Mouse (Mus musculus) lung, adult 2 months (tissue): ENCODE results near the gene Thra. TPM values are rescaled to one million over a fixed set of nuclear protein-coding genes. Genes with fewer than 3 reads are reported as not detected.

Experiments
- DNase-seq: peaks from one replicate; pipeline ENCODE4 v3.0.0; 2022
- H3K4me1 ChIP-seq: fragments of 200-500 bp; 2 replicates; pipeline ENCODE4 v1.6.1; 2011; ENCODE audit warnings: low read length; ENCODE audit not compliant: control insufficient read depth, insufficient read depth
- H3K4me3 ChIP-seq: fragments of 200-500 bp; replicated peaks from 2 replicates; pipeline ENCODE3; 2011; ENCODE audit warnings: low read depth, mild to moderate bottlenecking, control low read depth, low read length; ENCODE audit errors: extremely low read depth
- CTCF ChIP-seq: fragments of 200-500 bp; IDR thresholded peaks from 2 replicates; pipeline ENCODE4 v1.5.1; 2011; ENCODE audit warnings: mild to moderate bottlenecking, low read length, control low read depth; ENCODE audit not compliant: insufficient read depth
- POLR2A ChIP-seq: fragments of 200-500 bp; IDR thresholded peaks from 2 replicates; pipeline ENCODE4 v1.6.1; 2011; ENCODE audit warnings: low read depth, mild to moderate bottlenecking, control low read depth, low read length, borderline replicate concordance; ENCODE audit errors: extremely low read depth
- WGBS: fragments of 180-500 bp; shearing (Covaris S2); methylation state at CpG from one replicate; pipeline ENCODE4 v1.1.7; 2018; 5-methylcytosine and 5-hydroxymethylcytosine counted together
- polyA plus RNA-seq: library from polyadenylated mRNA; depleted of rRNA; stranded (reverse); fragments of >200 nt; gene quantifications from 2 replicates; pipeline ENCODE4 v1.2.3, GENCODE M21; 2012

The Thra gene
- polyA plus RNA-seq, 1 experiment, result 142 TPM

DNA sequence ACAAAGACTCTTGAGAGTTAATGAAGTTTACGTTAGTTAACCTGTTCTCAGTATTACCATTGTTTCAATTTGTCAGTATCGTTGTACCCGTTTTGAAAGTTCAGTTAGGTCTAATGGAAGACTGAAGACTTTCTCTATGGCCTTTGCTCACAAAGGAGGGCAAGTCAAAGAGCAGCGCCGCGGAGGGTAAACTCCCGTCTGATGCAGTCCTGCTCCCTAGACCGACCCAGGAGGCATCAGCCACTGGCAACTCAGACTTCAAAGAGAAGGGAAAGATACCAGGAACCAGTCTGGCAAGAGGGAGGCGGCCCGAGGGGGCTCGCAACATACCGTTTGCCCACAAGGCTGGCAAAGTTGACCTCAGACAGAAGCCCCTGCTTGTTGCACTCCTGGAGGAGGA, 26.7 kb upstream of the Thra start:
- WGBS, result 74% methylated on average over 12 of the region's 12 CpGs
- no peak for DNase-seq
- Histone ChIP-seq H3K4me1 (peaks cover 23% of the 10 kb centered on the region), H3K4me3 (no peak overlapping the region)
- TF ChIP-seq CTCF, result no peak
- no peak for TF ChIP-seq POLR2A

DNA sequence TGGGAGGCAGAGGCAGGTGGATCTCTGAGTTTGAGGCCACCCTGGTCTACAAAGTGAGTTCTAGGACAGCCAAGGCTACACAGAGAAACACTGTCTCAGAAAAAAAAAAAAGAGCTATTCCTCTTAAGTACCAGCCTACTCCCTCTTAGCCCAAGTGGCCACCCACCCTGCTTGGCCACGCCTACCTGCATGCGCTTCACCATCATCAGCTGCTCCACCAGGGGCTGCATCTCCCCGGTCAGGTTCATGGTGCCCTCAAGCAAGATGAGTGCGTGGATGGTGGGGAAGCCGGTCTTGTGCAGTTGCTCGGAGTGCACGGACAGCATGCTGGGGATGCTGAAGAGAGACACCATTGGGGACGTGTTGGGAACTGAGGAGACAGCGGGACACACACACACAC, 24.5 kb upstream of the Thra start:
- no peak for TF ChIP-seq CTCF
- 92% methylated on average over 9 of the region's 9 CpGs for WGBS
- no peak overlapping the region for H3K4me3 ChIP-seq
- H3K4me1 ChIP-seq, result peaks cover 4% of the 10 kb centered on the region; the same call in 1 of the 2 replicates
- no peak for DNase-seq

DNA sequence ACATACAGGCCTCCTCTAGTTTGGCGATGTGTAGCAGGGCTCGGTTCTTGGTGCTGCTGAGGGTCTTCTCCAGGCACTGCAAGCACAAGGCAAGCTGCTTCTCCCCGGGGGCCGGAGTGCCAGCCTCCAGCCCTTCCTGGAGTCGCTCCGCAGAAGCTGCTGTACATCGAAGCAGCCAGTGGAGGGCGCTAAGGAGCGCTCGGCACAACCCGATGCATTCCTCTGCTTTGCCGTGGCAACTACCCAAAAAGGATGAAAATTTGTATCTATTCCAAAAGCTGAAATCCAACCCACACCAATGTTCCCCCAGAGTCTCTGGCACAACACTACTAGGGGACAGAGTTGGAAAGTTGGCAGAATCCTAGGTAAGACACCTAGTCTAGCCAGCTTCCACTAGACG, 22.5 kb upstream of the Thra start:
- peak; percentile 70 for DNase-seq
- peaks cover 14% of the 10 kb centered on the region for H3K4me1 ChIP-seq
- H3K4me3 ChIP-seq, result no peak overlapping the region
- TF ChIP-seq CTCF (peak; percentile 84), POLR2A (no peak)
- WGBS, result 20% methylated on average over 13 of the region's 13 CpGs

DNA sequence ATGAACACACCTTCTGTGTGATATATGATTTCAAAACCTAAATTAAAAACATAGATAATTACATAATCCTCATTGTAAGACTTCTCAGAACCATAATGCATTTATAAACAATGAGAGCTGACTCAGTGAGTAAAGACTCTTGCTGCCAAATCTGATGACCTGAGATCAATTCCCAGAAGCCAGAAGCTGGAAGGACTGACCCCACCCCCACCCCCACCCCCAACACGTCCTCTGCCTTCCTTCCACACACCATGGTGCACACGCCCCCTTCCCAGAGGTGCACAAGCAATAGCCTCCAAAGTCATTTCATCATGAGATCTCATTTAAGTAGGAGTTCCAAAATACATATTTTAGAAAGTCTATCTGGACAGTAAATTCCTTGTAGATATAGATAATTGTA, 19.7 kb upstream of the Thra start:
- Histone ChIP-seq H3K4me1 (peaks cover 14% of the 10 kb centered on the region), H3K4me3 (no peak overlapping the region)
- 38% methylated on average over 2 of the region's 2 CpGs for WGBS
- no peak for DNase-seq
- no peak for TF ChIP-seq CTCF
- no peak for TF ChIP-seq POLR2A

DNA sequence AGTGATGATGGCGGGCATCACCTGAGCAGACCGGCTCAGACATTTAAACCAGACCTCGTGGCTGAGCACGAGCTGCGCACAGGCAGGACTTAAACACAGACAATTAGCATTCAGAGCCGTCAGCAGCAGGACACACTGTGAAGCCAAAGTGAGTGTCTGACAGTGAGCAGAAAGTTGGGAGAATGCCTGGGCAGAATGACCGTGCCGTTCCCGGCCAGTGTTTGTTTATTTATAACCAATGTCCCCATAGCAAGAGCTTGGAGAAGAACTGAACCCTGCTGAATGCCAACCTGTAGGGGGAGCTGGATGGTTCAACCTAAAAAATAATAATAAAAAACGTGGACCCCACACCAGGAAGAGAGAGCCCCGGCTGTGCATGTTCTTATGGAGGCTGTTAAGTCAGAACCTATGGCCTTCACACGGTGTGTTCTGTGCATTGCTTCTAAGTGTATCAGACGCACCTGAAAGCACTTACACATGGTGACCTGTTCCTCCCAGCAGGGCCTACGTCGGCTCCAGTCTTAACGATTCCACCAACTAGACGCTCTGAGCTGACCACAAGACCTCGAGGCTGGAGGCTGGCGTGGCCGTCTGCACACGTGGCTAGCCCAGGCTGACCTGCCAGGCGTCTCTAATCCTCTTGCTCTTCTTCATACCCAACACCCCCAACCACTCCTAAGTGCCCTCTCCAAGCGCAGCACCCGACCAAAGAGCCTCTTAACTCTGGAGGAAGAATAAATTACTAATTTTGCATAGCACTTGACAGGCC, 18.8 kb upstream of the Thra start:
- peak; percentile 33; the same call in 1 of the 2 replicates for TF ChIP-seq POLR2A
- peak; percentile 28 for TF ChIP-seq CTCF
- Histone ChIP-seq H3K4me1 (peaks cover 14% of the 10 kb centered on the region), H3K4me3 (no peak overlapping the region)
- 35% methylated on average over 24 of the region's 24 CpGs for WGBS
- DNase-seq, result peak; percentile 61

DNA sequence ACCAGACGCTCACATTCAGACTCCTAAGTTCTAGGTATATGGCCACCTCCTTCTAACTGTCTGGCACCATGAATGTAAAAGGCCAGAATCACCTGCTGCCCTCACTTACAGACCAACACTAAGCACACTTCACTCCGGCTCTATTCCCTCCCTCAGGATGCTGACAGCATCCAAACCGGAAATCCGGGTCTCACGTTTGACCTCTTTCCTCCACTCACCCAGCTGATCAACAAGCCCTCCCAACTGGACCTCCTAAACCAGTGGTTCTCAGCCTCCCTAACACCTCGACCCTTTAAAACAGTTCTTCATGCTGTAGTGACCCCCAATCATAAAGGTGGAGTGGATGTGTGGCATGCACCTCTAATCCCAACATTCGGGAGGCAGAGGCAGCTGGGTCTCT, 17.3 kb upstream of the Thra start:
- no peak for DNase-seq
- Histone ChIP-seq H3K4me1 (peaks cover 12% of the 10 kb centered on the region), H3K4me3 (no peak overlapping the region)
- TF ChIP-seq POLR2A, result no peak
- 37% methylated on average over 7 of the region's 7 CpGs for WGBS

DNA sequence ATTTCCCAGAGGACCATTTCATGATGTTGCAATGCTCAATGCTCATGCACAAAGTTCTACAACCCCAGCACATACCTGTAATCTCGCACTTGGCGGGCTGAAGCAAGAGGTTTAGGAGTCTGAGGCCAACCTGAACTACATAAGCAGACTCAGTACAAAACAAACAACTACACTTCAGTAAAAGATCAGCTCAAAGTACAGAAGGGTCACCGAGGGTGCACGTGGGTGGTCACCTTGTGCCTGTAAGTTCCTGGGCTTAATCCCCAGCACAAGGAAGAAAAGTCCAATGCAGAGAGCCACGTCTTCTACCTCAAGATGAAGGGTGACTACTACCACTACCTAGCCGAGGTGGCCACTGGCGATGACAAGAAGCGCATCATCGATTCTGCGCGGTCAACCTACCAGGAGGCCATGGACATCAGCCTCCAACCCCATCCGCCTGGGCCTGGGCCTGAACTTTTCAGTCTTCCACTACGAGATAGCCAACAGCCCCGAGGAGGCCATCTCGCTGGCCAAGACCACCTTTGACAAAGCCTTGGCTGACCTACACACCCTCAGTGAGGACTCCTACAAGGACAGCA, 14.4 kb upstream of the Thra start:
- no peak for DNase-seq

DNA sequence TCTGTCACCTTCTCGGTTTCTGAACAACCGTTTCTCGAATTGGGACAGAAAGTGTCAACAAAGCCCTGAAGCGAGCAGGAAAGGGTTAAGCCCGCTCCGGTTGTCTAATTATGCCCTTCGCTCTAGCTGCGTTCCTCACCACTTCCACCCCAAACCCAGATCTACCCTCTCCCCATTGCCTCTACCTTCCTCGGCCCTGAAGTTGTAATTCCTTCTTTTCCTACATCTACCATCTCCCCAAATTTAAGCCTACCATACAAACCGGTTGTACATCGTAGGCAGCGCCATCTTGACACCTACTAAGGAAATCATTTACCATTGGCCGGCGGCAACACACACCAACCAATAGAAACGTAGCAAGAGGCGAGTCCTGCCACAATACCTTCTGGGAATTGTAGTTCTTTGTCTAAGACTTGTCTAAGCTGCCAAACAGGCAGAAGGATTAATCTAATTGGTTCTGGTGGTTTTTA, 11.3 kb upstream of the Thra start, which contains the start of gene Med24:
TSS of gene Med24 (minus strand) at position 317 of the 470 bp plus-strand sequence.
- DNase-seq, result peak; percentile 79
- TF ChIP-seq POLR2A, result peak; percentile 13; the same call in 1 of the 2 replicates
- TF ChIP-seq CTCF, result no peak
- under 1% methylated on average over 16 of the region's 16 CpGs for WGBS
- Histone ChIP-seq H3K4me1 (no peaks in the 10 kb centered on the region), H3K4me3 (peak within 1 kb of the TSS; percentile 100)

More for the DNA sequence above, 14.4 kb upstream of the Thra start:
- 93% methylated on average over 15 of the region's 15 CpGs for WGBS
- no peak overlapping the region for H3K4me3 ChIP-seq
- no peak for TF ChIP-seq POLR2A
- no peak for TF ChIP-seq CTCF
- H3K4me1 ChIP-seq, result peaks cover 12% of the 10 kb centered on the region

DNA sequence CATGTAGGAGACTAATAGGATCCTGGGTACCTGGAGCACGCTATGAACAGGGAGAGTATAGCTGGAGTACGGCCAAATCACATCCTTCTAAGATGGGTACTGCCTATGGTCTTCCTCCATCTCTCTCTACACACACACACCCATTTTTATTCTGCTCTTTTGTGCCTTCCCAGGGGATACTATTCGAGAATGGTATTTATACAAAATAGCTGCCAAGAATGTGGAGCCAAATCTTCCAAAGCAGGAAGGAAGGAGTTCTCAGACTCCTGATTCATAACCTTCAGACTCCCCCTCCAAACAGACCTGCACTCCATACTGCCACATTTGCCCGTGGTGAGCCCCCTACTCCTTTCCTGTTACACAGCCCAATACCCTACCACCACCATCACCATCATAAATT, 9.7 kb upstream of the Thra start:
- TF ChIP-seq CTCF (no peak), POLR2A (no peak)
- no peak for DNase-seq
- H3K4me3 ChIP-seq, result no peak overlapping the region
- no peaks in the 10 kb centered on the region for H3K4me1 ChIP-seq
- 35% methylated on average over 4 of the region's 4 CpGs for WGBS

DNA sequence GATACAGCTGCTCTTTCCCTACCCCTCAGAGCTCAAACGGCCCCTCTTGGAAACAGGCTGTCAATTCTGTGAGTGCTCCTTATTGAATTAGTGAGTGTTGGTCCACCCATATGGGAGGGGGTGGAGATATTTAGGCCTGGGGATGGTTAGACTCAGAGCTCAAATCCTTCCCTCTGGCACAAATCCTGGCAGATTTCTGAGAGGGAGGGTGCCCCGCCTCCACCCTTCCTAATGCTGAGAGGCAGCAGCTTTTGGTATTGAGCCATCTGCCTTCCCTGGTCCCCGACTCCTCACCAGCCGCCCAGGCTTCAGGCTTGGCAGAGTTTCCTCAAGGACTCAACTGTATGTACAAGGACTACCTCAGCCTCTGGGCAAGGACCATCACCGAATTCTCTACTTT, 9.3 kb upstream of the Thra start:
- Histone ChIP-seq H3K4me3 (no peak overlapping the region), H3K4me1 (no peaks in the 10 kb centered on the region)
- WGBS, result 35% methylated on average over 5 of the region's 5 CpGs
- TF ChIP-seq CTCF (no peak), POLR2A (no peak)
- DNase-seq, result no peak
